Mouse (Mus musculus): ENCODE results near the gene Tmem200c. TPM values are rescaled to one million over a fixed set of nuclear protein-coding genes. Genes with fewer than 3 reads are reported as not detected.

The Tmem200c gene
- not detected in 3 replicates for total RNA-seq (2017)

- ATAC-seq (replicated peaks; ENCODE audit: insufficient number of reproducible peaks, low FRiP score, low TSS enrichment, poor library complexity, severe bottlenecking), result no peak
Observed at GRCm38 (mm10) chr17:68826323-68826722, at the start of gene Tmem200c. Tmem200c (plus strand) TSS chr17:68826623.

- ATAC-seq (replicated peaks; ENCODE audit: insufficient number of reproducible peaks, low FRiP score, low TSS enrichment, poor library complexity, severe bottlenecking), result no peak
Observed at GRCm38 (mm10) chr17:68793741-68794140, 32.7 kb upstream of the Tmem200c start.

GRCm38 (mm10) chr17:68836655-68837012 lies 10.2 kb downstream of the Tmem200c start:
- ATAC-seq (replicated peaks; ENCODE audit: insufficient number of reproducible peaks, low FRiP score, low TSS enrichment, poor library complexity, severe bottlenecking), result no peak

GRCm38 (mm10) chr17:68837013-68837858 lies 10.8 kb downstream of the Tmem200c start:
- no peak for ATAC-seq (replicated peaks; ENCODE audit: insufficient number of reproducible peaks, low FRiP score, low TSS enrichment, poor library complexity, severe bottlenecking)

- no peak for ATAC-seq (replicated peaks; ENCODE audit: insufficient number of reproducible peaks, low FRiP score, low TSS enrichment, poor library complexity, severe bottlenecking)
Observed at GRCm38 (mm10) chr17:68837859-68838194, 11.4 kb downstream of the Tmem200c start.

GRCm38 (mm10) chr17:68839888-68840571 lies 13.6 kb downstream of the Tmem200c start:
- ATAC-seq (replicated peaks; ENCODE audit: insufficient number of reproducible peaks, low FRiP score, low TSS enrichment, poor library complexity, severe bottlenecking), result no peak

- no peak for ATAC-seq (replicated peaks; ENCODE audit: insufficient number of reproducible peaks, low FRiP score, low TSS enrichment, poor library complexity, severe bottlenecking)
Observed at GRCm38 (mm10) chr17:68840572-68840939, 14.1 kb downstream of the Tmem200c start.

- no peak for ATAC-seq (replicated peaks; ENCODE audit: insufficient number of reproducible peaks, low FRiP score, low TSS enrichment, poor library complexity, severe bottlenecking)
Observed at GRCm38 (mm10) chr17:68841097-68841891, 14.9 kb downstream of the Tmem200c start.

- ATAC-seq (replicated peaks; ENCODE audit: insufficient number of reproducible peaks, low FRiP score, low TSS enrichment, poor library complexity, severe bottlenecking), result no peak
Observed at GRCm38 (mm10) chr17:68841892-68842252, 15.4 kb downstream of the Tmem200c start.

GRCm38 (mm10) chr17:68845931-68846330 lies 19.5 kb downstream of the Tmem200c start:
- no peak for ATAC-seq (replicated peaks; ENCODE audit: insufficient number of reproducible peaks, low FRiP score, low TSS enrichment, poor library complexity, severe bottlenecking)

- no peak for ATAC-seq (replicated peaks; ENCODE audit: insufficient number of reproducible peaks, low FRiP score, low TSS enrichment, poor library complexity, severe bottlenecking)
Observed at GRCm38 (mm10) chr17:68848739-68849138, 22.3 kb downstream of the Tmem200c start.

- ATAC-seq (replicated peaks; ENCODE audit: insufficient number of reproducible peaks, low FRiP score, low TSS enrichment, poor library complexity, severe bottlenecking), result no peak
Observed at GRCm38 (mm10) chr17:68852171-68852966, 25.9 kb downstream of the Tmem200c start.

- no peak for ATAC-seq (replicated peaks; ENCODE audit: insufficient number of reproducible peaks, low FRiP score, low TSS enrichment, poor library complexity, severe bottlenecking)
Observed at GRCm38 (mm10) chr17:68864175-68864574, 37.8 kb downstream of the Tmem200c start.

- ATAC-seq (replicated peaks; ENCODE audit: insufficient number of reproducible peaks, low FRiP score, low TSS enrichment, poor library complexity, severe bottlenecking), result no peak
Observed at GRCm38 (mm10) chr17:68868439-68868838, 42.0 kb downstream of the Tmem200c start.

- no peak for ATAC-seq (replicated peaks; ENCODE audit: insufficient number of reproducible peaks, low FRiP score, low TSS enrichment, poor library complexity, severe bottlenecking)
Observed at GRCm38 (mm10) chr17:68874021-68874420, 47.6 kb downstream of the Tmem200c start.

- ATAC-seq (replicated peaks; ENCODE audit: insufficient number of reproducible peaks, low FRiP score, low TSS enrichment, poor library complexity, severe bottlenecking), result no peak
Observed at GRCm38 (mm10) chr17:68875251-68875650, 48.8 kb downstream of the Tmem200c start.

GRCm38 (mm10) chr17:68875917-68876495 lies 49.6 kb downstream of the Tmem200c start:
- no peak for ATAC-seq (replicated peaks; ENCODE audit: insufficient number of reproducible peaks, low FRiP score, low TSS enrichment, poor library complexity, severe bottlenecking)

- ATAC-seq (replicated peaks; ENCODE audit: insufficient number of reproducible peaks, low FRiP score, low TSS enrichment, poor library complexity, severe bottlenecking), result no peak
Observed at GRCm38 (mm10) chr17:68881725-68882524, 55.5 kb downstream of the Tmem200c start.
